Mouse (Mus musculus): ENCODE measurements around the gene Ssr2. TPM values are rescaled to one million over a fixed set of nuclear protein-coding genes. Genes with fewer than 3 reads are reported as not detected.

Ssr2 gene
- polyA plus RNA-seq, 1 experiment from 2014 or later = 185 TPM

- no peak overlapping the region for H3K9ac ChIP-seq
Measured at GRCm38 (mm10) chr3:88555069-88555605, 20.5 kb upstream of the Ssr2 start.

GRCm38 (mm10) chr3:88555731-88556130 lies 19.9 kb upstream of the Ssr2 start:
- H3K4me3 ChIP-seq = no peak overlapping the region
- WGBS = 95% methylated on average over 6 of the region's 6 CpGs
- ATAC-seq (ENCODE audit: insufficient number of reproducible peaks, insufficient read depth, low FRiP score, low TSS enrichment) = no peak
- no peak overlapping the region for H3K27ac ChIP-seq
- H3K36me3 ChIP-seq = peaks cover 52% of the 10 kb centered on the region
- H3K9me3 ChIP-seq = no peaks in the 10 kb centered on the region
- H3K4me2 ChIP-seq (replicated peaks) = no peak overlapping the region
- peaks cover 24% of the 10 kb centered on the region for H3K4me1 ChIP-seq
- no peak overlapping the region for H3K9ac ChIP-seq
- H3K27me3 ChIP-seq = no peaks in the 10 kb centered on the region

More at GRCm38 (mm10) chr3:88555069-88555605, 20.5 kb upstream of the Ssr2 start:
- no peak for ATAC-seq (ENCODE audit: insufficient number of reproducible peaks, insufficient read depth, low FRiP score, low TSS enrichment)
- Histone ChIP-seq H3K9me3 (no peaks in the 10 kb centered on the region), H3K4me1 (peaks cover 24% of the 10 kb centered on the region), H3K4me3 (no peak overlapping the region), H3K27ac (no peak overlapping the region), H3K4me2 (replicated peaks) (peak overlapping the region; percentile 65), H3K36me3 (peaks cover 46% of the 10 kb centered on the region), H3K27me3 (no peaks in the 10 kb centered on the region)
- WGBS = 81% methylated on average over 5 of the region's 5 CpGs

DNA sequence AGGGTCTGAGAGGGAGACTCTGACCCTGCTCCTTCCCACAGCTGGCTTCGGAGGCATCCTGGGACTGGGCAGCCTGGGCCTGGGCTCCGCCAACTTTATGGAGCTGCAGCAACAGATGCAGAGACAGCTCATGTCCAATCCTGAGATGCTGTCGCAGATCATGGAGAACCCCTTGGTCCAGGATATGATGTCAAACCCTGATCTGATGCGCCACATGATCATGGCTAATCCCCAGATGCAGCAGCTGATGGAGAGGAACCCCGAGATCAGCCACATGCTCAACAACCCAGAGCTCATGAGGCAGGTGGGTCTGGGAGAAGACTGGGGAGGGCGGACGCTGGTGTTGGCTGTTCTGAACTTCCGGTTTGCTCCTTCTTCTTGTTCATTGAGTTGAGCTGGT lies 19.1 kb upstream of the Ssr2 start:
- H3K4me1 ChIP-seq = peaks cover 22% of the 10 kb centered on the region
- WGBS = 92% methylated on average over 8 of the region's 8 CpGs
- no peak overlapping the region for H3K4me3 ChIP-seq
- no peaks in the 10 kb centered on the region for H3K9me3 ChIP-seq
- no peak overlapping the region for H3K27ac ChIP-seq
- no peak overlapping the region for H3K4me2 ChIP-seq (replicated peaks)
- peaks cover 61% of the 10 kb centered on the region for H3K36me3 ChIP-seq
- ATAC-seq (ENCODE audit: insufficient number of reproducible peaks, insufficient read depth, low FRiP score, low TSS enrichment) = no peak
- no peak overlapping the region for H3K9ac ChIP-seq
- H3K27me3 ChIP-seq = no peaks in the 10 kb centered on the region

- Histone ChIP-seq H3K9ac (no peak overlapping the region), H3K4me2 (replicated peaks) (no peak overlapping the region), H3K4me1 (peaks cover 12% of the 10 kb centered on the region), H3K27ac (no peak overlapping the region), H3K36me3 (peaks cover 90% of the 10 kb centered on the region), H3K4me3 (no peak overlapping the region), H3K9me3 (no peaks in the 10 kb centered on the region), H3K27me3 (no peaks in the 10 kb centered on the region)
- ATAC-seq (ENCODE audit: insufficient number of reproducible peaks, insufficient read depth, low FRiP score, low TSS enrichment) = no peak
- 95% methylated on average over 9 of the region's 9 CpGs for WGBS
Measured at GRCm38 (mm10) chr3:88559596-88559995, 16.1 kb upstream of the Ssr2 start.

GRCm38 (mm10) chr3:88561989-88562388 lies 13.7 kb upstream of the Ssr2 start:
- 75% methylated on average over 4 of the region's 4 CpGs for WGBS
- H3K36me3 ChIP-seq = peaks cover 100% of the 10 kb centered on the region

DNA sequence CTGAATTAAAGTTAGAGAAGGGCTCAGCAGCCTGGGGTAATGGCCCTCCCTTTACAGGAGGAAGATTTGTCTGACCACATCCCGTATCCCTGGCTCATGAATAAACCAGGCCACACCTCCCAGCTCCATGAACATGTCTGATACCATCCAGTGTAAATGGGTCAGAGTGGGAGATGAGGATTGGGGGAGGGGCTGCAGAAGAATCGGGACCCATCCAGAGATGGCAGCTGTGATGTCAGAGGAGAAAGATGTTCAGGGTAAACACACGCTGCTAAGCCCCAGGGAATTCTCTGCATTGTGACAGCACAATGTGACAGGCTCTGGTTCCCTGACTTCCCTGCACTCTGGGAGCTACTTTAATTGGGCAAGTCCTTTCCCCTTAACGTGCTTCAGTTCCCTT lies 12.2 kb upstream of the Ssr2 start:
- no peak for ATAC-seq (ENCODE audit: insufficient number of reproducible peaks, insufficient read depth, low FRiP score, low TSS enrichment)
- Histone ChIP-seq H3K36me3 (peaks cover 99% of the 10 kb centered on the region), H3K27me3 (no peaks in the 10 kb centered on the region), H3K4me3 (no peak overlapping the region), H3K9me3 (no peaks in the 10 kb centered on the region), H3K4me2 (replicated peaks) (no peak overlapping the region), H3K9ac (no peak overlapping the region), H3K4me1 (no peaks in the 10 kb centered on the region), H3K27ac (no peak overlapping the region)
- 74% methylated on average over 4 of the region's 4 CpGs for WGBS

More at GRCm38 (mm10) chr3:88561989-88562388, 13.7 kb upstream of the Ssr2 start:
- no peaks in the 10 kb centered on the region for H3K27me3 ChIP-seq
- H3K4me2 ChIP-seq (replicated peaks) = no peak overlapping the region
- H3K9ac ChIP-seq = no peak overlapping the region
- H3K9me3 ChIP-seq = no peaks in the 10 kb centered on the region
- H3K4me3 ChIP-seq = no peak overlapping the region
- no peaks in the 10 kb centered on the region for H3K4me1 ChIP-seq
- 0 out of 2 replicates have a peak, but pooled peaks have one; percentile 8 for ATAC-seq (ENCODE audit: insufficient number of reproducible peaks, insufficient read depth, low FRiP score, low TSS enrichment)
- H3K27ac ChIP-seq = no peak overlapping the region

GRCm38 (mm10) chr3:88563966-88564365 lies 11.7 kb upstream of the Ssr2 start:
- no peak overlapping the region for H3K4me2 ChIP-seq (replicated peaks)
- H3K27me3 ChIP-seq = no peaks in the 10 kb centered on the region
- no peak for ATAC-seq (ENCODE audit: insufficient number of reproducible peaks, insufficient read depth, low FRiP score, low TSS enrichment)
- H3K36me3 ChIP-seq = peaks cover 99% of the 10 kb centered on the region
- 85% methylated on average over 7 of the region's 7 CpGs for WGBS
- H3K27ac ChIP-seq = no peak overlapping the region
- H3K4me1 ChIP-seq = no peaks in the 10 kb centered on the region
- no peak overlapping the region for H3K9ac ChIP-seq
- H3K9me3 ChIP-seq = no peaks in the 10 kb centered on the region
- no peak overlapping the region for H3K4me3 ChIP-seq

DNA sequence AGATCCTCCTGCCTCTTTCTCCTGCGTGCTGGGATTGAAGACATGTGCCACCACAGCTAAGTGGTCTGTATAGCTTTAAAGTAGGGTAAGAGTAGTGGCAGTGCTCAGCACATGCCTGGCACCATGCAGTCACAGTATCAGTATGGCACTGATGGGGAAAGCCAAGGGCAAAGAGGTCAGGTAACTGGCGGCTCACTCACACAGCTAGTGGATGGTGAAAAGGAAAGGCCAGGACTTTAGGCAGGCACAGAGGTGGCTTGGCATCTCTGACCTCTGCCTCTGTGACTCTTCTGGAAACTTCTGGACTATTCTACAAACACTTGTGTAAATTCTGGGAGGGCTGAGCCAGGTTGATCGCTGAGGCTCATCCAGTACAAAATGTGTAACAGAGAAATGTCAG lies 9.6 kb upstream of the Ssr2 start:
- ATAC-seq (ENCODE audit: insufficient number of reproducible peaks, insufficient read depth, low FRiP score, low TSS enrichment) = no peak
- Histone ChIP-seq H3K9ac (no peak overlapping the region), H3K4me1 (no peaks in the 10 kb centered on the region), H3K4me3 (no peak overlapping the region), H3K36me3 (peaks cover 97% of the 10 kb centered on the region), H3K9me3 (no peaks in the 10 kb centered on the region), H3K27me3 (no peaks in the 10 kb centered on the region), H3K27ac (no peak overlapping the region), H3K4me2 (replicated peaks) (no peak overlapping the region)
- WGBS = 91% methylated on average over 3 of the region's 3 CpGs

DNA sequence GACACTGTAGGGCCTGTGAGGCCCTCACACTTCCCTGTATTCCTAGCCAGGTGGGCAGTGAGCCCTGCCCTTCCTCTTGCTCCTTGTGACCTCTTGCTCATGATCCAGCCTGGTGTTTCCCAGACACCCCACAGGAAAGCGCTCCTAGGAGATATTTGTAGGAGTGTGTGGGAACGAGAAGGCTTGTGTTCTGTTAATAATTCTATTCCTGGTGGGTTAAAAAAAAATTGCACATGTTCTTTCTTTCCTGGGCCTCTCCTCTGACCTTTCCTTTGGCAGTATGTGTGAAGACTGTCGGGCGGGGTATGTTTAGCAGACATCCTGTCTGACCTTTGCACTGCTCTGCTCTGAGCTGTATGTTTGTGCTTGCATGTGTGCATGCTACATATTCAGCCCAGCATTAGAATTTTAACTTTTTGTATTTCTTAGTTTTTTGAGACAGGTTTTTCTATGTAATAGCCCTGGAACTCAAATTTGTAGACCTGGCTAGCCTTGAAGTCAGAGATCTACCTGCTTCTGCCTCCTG lies 9.1 kb upstream of the Ssr2 start:
- no peak overlapping the region for H3K27ac ChIP-seq
- H3K36me3 ChIP-seq = peaks cover 93% of the 10 kb centered on the region
- no peak for ATAC-seq (ENCODE audit: insufficient number of reproducible peaks, insufficient read depth, low FRiP score, low TSS enrichment)
- H3K4me3 ChIP-seq = no peak overlapping the region
- WGBS = 87% methylated on average over 4 of the region's 4 CpGs
- H3K9me3 ChIP-seq = no peaks in the 10 kb centered on the region
- no peaks in the 10 kb centered on the region for H3K4me1 ChIP-seq
- no peaks in the 10 kb centered on the region for H3K27me3 ChIP-seq
- H3K9ac ChIP-seq = no peak overlapping the region
- no peak overlapping the region for H3K4me2 ChIP-seq (replicated peaks)

GRCm38 (mm10) chr3:88567892-88568291 lies 7.8 kb upstream of the Ssr2 start:
- H3K27ac ChIP-seq = no peak overlapping the region
- H3K27me3 ChIP-seq = no peaks in the 10 kb centered on the region
- H3K4me2 ChIP-seq (replicated peaks) = no peak overlapping the region
- no peaks in the 10 kb centered on the region for H3K9me3 ChIP-seq
- no peak overlapping the region for H3K9ac ChIP-seq
- H3K4me1 ChIP-seq = no peaks in the 10 kb centered on the region
- H3K36me3 ChIP-seq = peaks cover 80% of the 10 kb centered on the region
- ATAC-seq (ENCODE audit: insufficient number of reproducible peaks, insufficient read depth, low FRiP score, low TSS enrichment) = no peak
- no peak overlapping the region for H3K4me3 ChIP-seq
- WGBS = 97% methylated on average over 6 of the region's 6 CpGs

DNA sequence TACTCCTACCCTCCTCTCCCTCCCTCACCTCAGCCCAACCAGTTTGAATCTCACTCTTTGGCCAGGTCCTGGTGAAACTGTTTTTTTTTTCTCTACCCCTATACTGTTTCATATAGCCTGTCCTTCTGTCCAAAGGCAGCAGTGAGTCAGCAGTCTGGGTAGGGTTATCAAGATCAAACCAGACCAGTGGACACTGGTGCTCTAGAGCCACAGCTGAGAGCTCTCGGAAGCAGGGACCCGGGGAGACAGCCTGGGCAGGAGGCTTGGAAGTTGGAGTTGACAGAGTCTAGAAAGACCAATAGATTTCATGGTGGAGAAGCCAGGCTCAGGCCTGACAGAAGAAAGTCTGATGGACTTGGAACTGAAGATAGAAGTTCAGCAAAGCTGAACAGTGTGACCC lies 7.1 kb upstream of the Ssr2 start:
- H3K4me3 ChIP-seq = no peak overlapping the region
- WGBS = 96% methylated on average over 2 of the region's 2 CpGs
- H3K27me3 ChIP-seq = no peaks in the 10 kb centered on the region
- H3K4me2 ChIP-seq (replicated peaks) = no peak overlapping the region
- H3K9me3 ChIP-seq = no peaks in the 10 kb centered on the region
- no peaks in the 10 kb centered on the region for H3K4me1 ChIP-seq
- H3K36me3 ChIP-seq = peaks cover 72% of the 10 kb centered on the region
- no peak overlapping the region for H3K9ac ChIP-seq
- H3K27ac ChIP-seq = no peak overlapping the region
- no peak for ATAC-seq (ENCODE audit: insufficient number of reproducible peaks, insufficient read depth, low FRiP score, low TSS enrichment)

GRCm38 (mm10) chr3:88569093-88569492 lies 6.6 kb upstream of the Ssr2 start:
- H3K36me3 ChIP-seq = peaks cover 68% of the 10 kb centered on the region
- no peaks in the 10 kb centered on the region for H3K9me3 ChIP-seq
- H3K9ac ChIP-seq = no peak overlapping the region
- no peaks in the 10 kb centered on the region for H3K4me1 ChIP-seq
- 96% methylated on average over 2 of the region's 2 CpGs for WGBS
- no peak overlapping the region for H3K4me2 ChIP-seq (replicated peaks)
- no peak overlapping the region for H3K4me3 ChIP-seq
- H3K27me3 ChIP-seq = no peaks in the 10 kb centered on the region
- no peak overlapping the region for H3K27ac ChIP-seq
- ATAC-seq (ENCODE audit: insufficient number of reproducible peaks, insufficient read depth, low FRiP score, low TSS enrichment) = no peak

Measured in embryonic facial prominence, embryonic 12.5 days (tissue).